8 mouse cellular contexts compared by ENCODE assay signal in genomic region chr13:98588480-98588879, GRCm38 (mm10). TPM values are rescaled to one million over a fixed set of nuclear protein-coding genes. Genes with fewer than 3 reads are reported as not detected.
DNase-seq lines count a peak whose midpoint lies in the region; ATAC-seq and TF ChIP-seq lines count a peak whose summit lies in the region.

No protein-coding gene starts in this region.

- peaks cover 32% of the 10 kb centered on the region for H3K4me1 ChIP-seq in embryonic facial prominence, embryonic 12.5 days
- H3K4me1 ChIP-seq in intestine, embryonic 15.5 days (replicated peaks), result peaks cover 26% of the 10 kb centered on the region
- peaks cover 31% of the 10 kb centered on the region for H3K4me1 ChIP-seq in neural tube, embryonic 13.5 days (replicated peaks)

- peak overlapping the region; percentile 48 for H3K4me3 ChIP-seq in layer of hippocampus, adult 2 months
- peak overlapping the region; percentile 43 for H3K4me3 ChIP-seq in embryonic facial prominence, embryonic 12.5 days
- H3K4me3 ChIP-seq in intestine, embryonic 15.5 days (replicated peaks), result peak overlapping the region; percentile 53
- peak overlapping the region; percentile 44 for H3K4me3 ChIP-seq in neural tube, embryonic 13.5 days

- H3K9me3 ChIP-seq in embryonic facial prominence, embryonic 12.5 days, result no peaks in the 10 kb centered on the region
- no peaks in the 10 kb centered on the region for H3K9me3 ChIP-seq in intestine, embryonic 15.5 days
- no peaks in the 10 kb centered on the region for H3K9me3 ChIP-seq in neural tube, embryonic 13.5 days

- H3K4me2 ChIP-seq in embryonic facial prominence, embryonic 12.5 days (replicated peaks), result peak overlapping the region; percentile 69
- H3K4me2 ChIP-seq in intestine, embryonic 15.5 days (replicated peaks), result peak overlapping the region; percentile 89
- H3K4me2 ChIP-seq in neural tube, embryonic 13.5 days, result peak overlapping the region; percentile 74

- no peak for DNase-seq in layer of hippocampus, adult 2 months (ENCODE audit: low spot score in 2 of 2)
- no peak for DNase-seq in layer of hippocampus, adult 9-11 months
- no peak for DNase-seq in cerebellum, postnatal 25 days
- DNase-seq in lung, adult 18-20 months, result no peak

- peak overlapping the region; percentile 85 for H3K27ac ChIP-seq in layer of hippocampus, adult 2 months
- peak overlapping the region; percentile 25 for H3K27ac ChIP-seq in embryonic facial prominence, embryonic 12.5 days
- H3K27ac ChIP-seq in intestine, embryonic 15.5 days, result peak overlapping the region; percentile 51; the same call in 1 of the 2 replicates
- H3K27ac ChIP-seq in neural tube, embryonic 13.5 days (replicated peaks), result no peak overlapping the region

- TF ChIP-seq CTCF in layer of hippocampus, adult 2 months (conservative IDR thresholded peaks at IDR 0.05), result no peak

- no peaks in the 10 kb centered on the region for H3K36me3 ChIP-seq in embryonic facial prominence, embryonic 12.5 days
- H3K36me3 ChIP-seq in intestine, embryonic 15.5 days, result no peaks in the 10 kb centered on the region
- no peaks in the 10 kb centered on the region for H3K36me3 ChIP-seq in neural tube, embryonic 13.5 days

- ATAC-seq in embryonic facial prominence, embryonic 12.5 days (ENCODE audit: insufficient number of reproducible peaks, insufficient read depth, low FRiP score, low TSS enrichment), result no peak
- peak; percentile 20 for ATAC-seq in intestine, embryonic 15.5 days
- ATAC-seq in neural tube, embryonic 13.5 days (ENCODE audit: low read depth), result no peak; the same call in 1 of the 2 replicates
- no peak for ATAC-seq in activated CD4-positive, CD25-positive, alpha-beta regulatory T cell, adult 4 months

- H3K9ac ChIP-seq in embryonic facial prominence, embryonic 12.5 days, result peak overlapping the region; percentile 41
- peak overlapping the region; percentile 62 for H3K9ac ChIP-seq in intestine, embryonic 15.5 days
- H3K9ac ChIP-seq in neural tube, embryonic 13.5 days, result peak overlapping the region; percentile 65

- WGBS in embryonic facial prominence, embryonic 12.5 days, result 4% methylated on average over 12 of the region's 12 CpGs
- WGBS in intestine, embryonic 15.5 days, result 22% methylated on average over 12 of the region's 12 CpGs
- 2% methylated on average over 12 of the region's 12 CpGs for WGBS in neural tube, embryonic 13.5 days

- H3K27me3 ChIP-seq in embryonic facial prominence, embryonic 12.5 days, result peaks cover 20% of the 10 kb centered on the region
- 0 out of 2 replicates have a peak, but pooled peaks cover 4% of the 10 kb centered on the region for H3K27me3 ChIP-seq in intestine, embryonic 15.5 days (replicated peaks)
- H3K27me3 ChIP-seq in neural tube, embryonic 13.5 days, result peaks cover 64% of the 10 kb centered on the region

RNA-seq across cellular contexts. Expression of gene Tmem174, which starts 48.7 kb away (rescaled TPM):
- under 1 TPM in 1 of 2 experiments, not detected in 1; 0.15 TPM for total RNA-seq in layer of hippocampus, adult 2 months (2021)
- not detected in 2 replicates for polyA plus RNA-seq in embryonic facial prominence, embryonic 12.5 days (2016; fragmentation: Nextera tagmentation; extraction: Ambion mirVana)
- polyA plus RNA-seq in intestine, embryonic 15.5 days (2015; fragmentation: Nextera tagmentation; extraction: Ambion mirVana), result 0.06 and 0.09 TPM in 2 replicates
- polyA plus RNA-seq in neural tube, embryonic 13.5 days (2015; fragmentation: Nextera tagmentation; extraction: Ambion mirVana), result not detected in 2 replicates
- not detected for polyA plus RNA-seq in activated CD4-positive, CD25-positive, alpha-beta regulatory T cell, adult 4 months (2017; shearing (Covaris generic))
